Comparison of ENCODE assay signal across 9 mouse cellular contexts in genomic region chr12:69333547-69333946, GRCm38 (mm10). TPM values are rescaled to one million over a fixed set of nuclear protein-coding genes. Genes with fewer than 3 reads are reported as not detected.
DNase-seq lines count a peak whose midpoint lies in the region; ATAC-seq and TF ChIP-seq lines count a peak whose summit lies in the region.
"Had no signal": no experiment of that assay in that cellular context is flagged by ENCODE, and none has a peak within 500 bp of the region (broad histone marks: within the 10 kb centered on the region; RNA-seq: fewer than 3 reads in every experiment).

No protein-coding gene starts in this region.

- H3K4me1 ChIP-seq in heart, postnatal 0 days (ENCODE audit: control insufficient read depth, insufficient read depth), result no peaks in the 10 kb centered on the region
- no peaks in the 10 kb centered on the region for H3K4me1 ChIP-seq in heart, embryonic 12.5 days (replicated peaks)
- H3K4me1 ChIP-seq: midbrain, embryonic 12.5 days had no signal

- no peaks in the 10 kb centered on the region for H3K9me3 ChIP-seq in heart, postnatal 0 days (replicated peaks; ENCODE audit: control insufficient read depth, low read length)
- no peaks in the 10 kb centered on the region for H3K9me3 ChIP-seq in heart, embryonic 12.5 days (replicated peaks)
- H3K9me3 ChIP-seq: midbrain, embryonic 12.5 days had no signal

- H3K9ac ChIP-seq in heart, postnatal 0 days (replicated peaks; ENCODE audit: low read depth, low read length), result no peak overlapping the region
- H3K9ac ChIP-seq in heart, embryonic 12.5 days, result no peak overlapping the region
- H3K9ac ChIP-seq: midbrain, embryonic 12.5 days had no signal

- H3K27ac ChIP-seq in heart, postnatal 0 days (ENCODE audit: low read depth), result no peak overlapping the region
- no peak overlapping the region for H3K27ac ChIP-seq in heart, embryonic 12.5 days (ENCODE audit: poor library complexity, severe bottlenecking)
- H3K27ac ChIP-seq: midbrain, embryonic 12.5 days had no signal

- TF ChIP-seq EP300 in heart, postnatal 0 days (IDR thresholded peaks at IDR 0.05; ENCODE audit: low read depth), result no peak

- ATAC-seq in heart, postnatal 0 days (ENCODE audit: insufficient read depth, low read depth), result no peak
- no peak for ATAC-seq in heart, embryonic 12.5 days (ENCODE audit: insufficient number of reproducible peaks, low FRiP score)
- ATAC-seq in megakaryocyte-erythroid progenitor cell, adult 5-6 weeks (replicated peaks; ENCODE audit: low FRiP score, low TSS enrichment, poor library complexity, severe bottlenecking), result peak; percentile 83; the same call in 1 of the 2 replicates

- intact Hi-C loops in left cerebral cortex, postnatal 25 days (cut with DNase I), result no loop called here

- peak; percentile 59 for TF ChIP-seq CTCF in heart, postnatal 0 days (IDR thresholded peaks at IDR 0.05; ENCODE audit: low read depth)

- H3K36me3 ChIP-seq in heart, postnatal 0 days (replicated peaks; ENCODE audit: control insufficient read depth, insufficient read depth, low read length), result peaks cover 71% of the 10 kb centered on the region
- peaks cover 66% of the 10 kb centered on the region for H3K36me3 ChIP-seq in heart, embryonic 12.5 days

- no peak overlapping the region for H3K4me3 ChIP-seq in heart, postnatal 0 days (ENCODE audit: low read depth, low read length)
- H3K4me3 ChIP-seq in heart, embryonic 12.5 days, result no peak overlapping the region
- H3K4me3 ChIP-seq: midbrain, embryonic 12.5 days had no signal

- WGBS in heart, postnatal 0 days, result 83% methylated on average over 2 of the region's 2 CpGs
- 84% methylated on average over 2 of the region's 2 CpGs for WGBS in heart, embryonic 12.5 days

- H3K27me3 ChIP-seq in heart, postnatal 0 days (ENCODE audit: control insufficient read depth, insufficient read depth, low read length), result no peaks in the 10 kb centered on the region
- H3K27me3 ChIP-seq in heart, embryonic 12.5 days (replicated peaks), result no peaks in the 10 kb centered on the region
- H3K27me3 ChIP-seq: midbrain, embryonic 12.5 days had no signal

- DNase-seq in heart, postnatal 0 days (ENCODE audit: low spot score), result peak; percentile 29
- DNase-seq in urinary bladder, postnatal 36 days (ENCODE audit: low spot score in 2 of 2), result peak; percentile 9 to 13
- DNase-seq in urinary bladder, adult 2 months (ENCODE audit: low spot score), result no peak
- DNase-seq in embryo, embryonic 11 days, result peak; percentile 44
- DNase-seq in layer of hippocampus, adult 9-11 months, result no peak
- DNase-seq in left cerebral cortex, postnatal 25 days (ENCODE audit: low spot score in 2 of 2), result no peak

- H3K4me2 ChIP-seq in heart, postnatal 0 days (ENCODE audit: low read depth, low read length), result no peak overlapping the region
- H3K4me2 ChIP-seq in heart, embryonic 12.5 days, result no peak overlapping the region
- H3K4me2 ChIP-seq: midbrain, embryonic 12.5 days had no signal

RNA-seq across cellular contexts. Expression of gene Nemf, which starts 23.4 kb away (rescaled TPM):
- 12.1 and 23.2 TPM in 2 replicates for total RNA-seq in heart, postnatal 0 days (2014; rRNA removed; ENCODE audit: low replicate concordance)
- 45.7 and 45.9 TPM in 2 replicates for polyA plus RNA-seq in heart, postnatal 0 days (2015; fragmentation: Nextera tagmentation; extraction: Ambion mirVana)
- 69.5 and 71.0 TPM in 2 replicates for polyA plus RNA-seq in heart, embryonic 12.5 days (2016; fragmentation: Nextera tagmentation; extraction: Ambion mirVana)
- polyA plus RNA-seq in urinary bladder, adult 2 months (2012; rRNA removed), result 28.8 and 32.1 TPM in 2 replicates
- total RNA-seq in megakaryocyte-erythroid progenitor cell, adult 5-6 weeks (2014; fragmentation: Nextera tagmentation), result 70.0 and 101 TPM in 2 replicates
- total RNA-seq in megakaryocyte-erythroid progenitor cell, adult 5-6 weeks (2017), result 168 and 179 TPM in 2 replicates
- total RNA-seq in left cerebral cortex, postnatal 25 days (2021), result 10 to 100 TPM; 46.0 to 46.6 TPM

RNA-seq across cellular contexts. Expression of gene Klhdc2, which starts 37.1 kb away (rescaled TPM):
- 168 and 198 TPM in 2 replicates for total RNA-seq in heart, postnatal 0 days (2014; rRNA removed; ENCODE audit: low replicate concordance)
- polyA plus RNA-seq in heart, postnatal 0 days (2015; fragmentation: Nextera tagmentation; extraction: Ambion mirVana), result 128 and 134 TPM in 2 replicates
- 142 and 144 TPM in 2 replicates for polyA plus RNA-seq in heart, embryonic 12.5 days (2016; fragmentation: Nextera tagmentation; extraction: Ambion mirVana)
- 52.8 and 61.7 TPM in 2 replicates for polyA plus RNA-seq in urinary bladder, adult 2 months (2012; rRNA removed)
- total RNA-seq in megakaryocyte-erythroid progenitor cell, adult 5-6 weeks (2014; fragmentation: Nextera tagmentation), result 55.9 and 87.4 TPM in 2 replicates
- 90.1 and 107 TPM in 2 replicates for total RNA-seq in megakaryocyte-erythroid progenitor cell, adult 5-6 weeks (2017)
- 100 to 1,000 TPM; 131 to 141 TPM for total RNA-seq in left cerebral cortex, postnatal 25 days (2021)

RNA-seq across cellular contexts. Expression of gene Arf6, which starts 38.4 kb away (rescaled TPM):
- 115 and 155 TPM in 2 replicates for total RNA-seq in heart, postnatal 0 days (2014; rRNA removed; ENCODE audit: low replicate concordance)
- polyA plus RNA-seq in heart, postnatal 0 days (2015; fragmentation: Nextera tagmentation; extraction: Ambion mirVana), result 32.4 and 35.6 TPM in 2 replicates
- polyA plus RNA-seq in heart, embryonic 12.5 days (2016; fragmentation: Nextera tagmentation; extraction: Ambion mirVana), result 53.9 and 55.7 TPM in 2 replicates
- polyA plus RNA-seq in urinary bladder, adult 2 months (2012; rRNA removed), result 73.3 and 73.5 TPM in 2 replicates
- total RNA-seq in megakaryocyte-erythroid progenitor cell, adult 5-6 weeks (2014; fragmentation: Nextera tagmentation), result 76.7 and 105 TPM in 2 replicates
- 98.8 and 150 TPM in 2 replicates for total RNA-seq in megakaryocyte-erythroid progenitor cell, adult 5-6 weeks (2017)
- 10 to 100 TPM; 52.8 to 58.2 TPM for total RNA-seq in left cerebral cortex, postnatal 25 days (2021)

RNA-seq across cellular contexts. Expression of gene Gm9887, which starts 38.7 kb away (rescaled TPM):
- not detected in 2 replicates for total RNA-seq in heart, postnatal 0 days (2014; rRNA removed; ENCODE audit: low replicate concordance)
- polyA plus RNA-seq in heart, postnatal 0 days (2015; fragmentation: Nextera tagmentation; extraction: Ambion mirVana), result 0.55 and 1.9 TPM in 2 replicates
- polyA plus RNA-seq in heart, embryonic 12.5 days (2016; fragmentation: Nextera tagmentation; extraction: Ambion mirVana), result 1.1 and 2.4 TPM in 2 replicates
- 0.69 TPM in 2 replicates for polyA plus RNA-seq in urinary bladder, adult 2 months (2012; rRNA removed)
- not detected in 2 replicates for total RNA-seq in megakaryocyte-erythroid progenitor cell, adult 5-6 weeks (2014; fragmentation: Nextera tagmentation)
- not detected in 2 replicates for total RNA-seq in megakaryocyte-erythroid progenitor cell, adult 5-6 weeks (2017)
- total RNA-seq in left cerebral cortex, postnatal 25 days (2021), result 1 to 10 TPM in 1 of 2 experiments, under 1 TPM in 1; 0.96 to 1.5 TPM

Comparison
In these comparisons a context has a peak if more than half of its experiments do, and no peak if none do; other contexts are left out.
1. DNase-seq: peak in heart, postnatal 0 days (single experiment), urinary bladder, postnatal 36 days (2 of 2) and embryo, embryonic 11 days (single experiment); none in urinary bladder, adult 2 months (single experiment), layer of hippocampus, adult 9-11 months (single experiment) and left cerebral cortex, postnatal 25 days (0 of 2).